Mouse (Mus musculus): ENCODE results near the gene Eif2ak2. TPM values are rescaled to one million over a fixed set of nuclear protein-coding genes. Genes with fewer than 3 reads are reported as not detected.

Gene Eif2ak2
- polyA plus RNA-seq, 1 experiment from 2014 or later, result 9.6 TPM

DNA sequence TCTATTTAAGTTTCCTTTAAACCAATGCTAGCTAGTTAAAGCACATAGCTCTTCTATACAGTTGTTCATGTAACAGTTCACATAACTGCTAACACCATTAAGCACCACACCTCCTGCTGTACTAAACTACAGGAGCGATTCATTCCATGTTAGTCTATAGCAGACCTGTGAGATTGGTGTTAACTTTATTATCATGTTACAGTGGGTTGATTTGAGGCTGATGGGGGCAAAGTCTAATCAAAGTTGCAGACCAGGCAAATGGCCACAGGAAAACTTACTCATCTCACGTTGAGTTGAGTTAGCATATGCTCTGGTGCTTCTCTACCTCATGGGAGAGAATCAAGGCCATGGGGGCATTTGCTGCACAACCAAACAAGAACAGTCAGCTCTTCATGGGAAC lies 27.0 kb upstream of the Eif2ak2 start:
- Histone ChIP-seq H3K4me2 (ENCODE audit: low read length) (no peak overlapping the region), H3K9me3 (ENCODE audit: control insufficient read depth, low read length) (no peaks in the 10 kb centered on the region), H3K36me3 (ENCODE audit: control insufficient read depth, insufficient read depth, low read length) (no peaks in the 10 kb centered on the region), H3K27ac (replicated peaks in 1 of 2; ENCODE audit: control insufficient read depth in 1 of 2, insufficient read depth in 1 of 2, low read depth in 2 of 2, low read length in 2 of 2) (no peak overlapping the region), H3K27me3 (ENCODE audit: control insufficient read depth, insufficient read depth, low read length) (no peaks in the 10 kb centered on the region), H3K9ac (ENCODE audit: low read length) (no peak overlapping the region), H3K4me1 (ENCODE audit: control insufficient read depth in 2 of 2, insufficient read depth in 2 of 2, low read length in 2 of 2) (no peaks in the 10 kb centered on the region), H3K4me3 (ENCODE audit: control insufficient read depth in 1 of 2, insufficient read depth in 1 of 2, low read depth in 1 of 2, low read length in 2 of 2) (no peak overlapping the region)
- ATAC-seq (ENCODE audit: insufficient number of reproducible peaks, insufficient read depth, low FRiP score, low read depth), result no peak
- 64% methylated on average over 2 of the region's 2 CpGs for WGBS

- Histone ChIP-seq H3K4me2 (ENCODE audit: low read length) (no peak within 1 kb of the TSS), H3K27ac (replicated peaks in 1 of 2; ENCODE audit: control insufficient read depth in 1 of 2, insufficient read depth in 1 of 2, low read depth in 2 of 2, low read length in 2 of 2) (no peak within 1 kb of the TSS), H3K4me1 (ENCODE audit: control insufficient read depth in 2 of 2, insufficient read depth in 2 of 2, low read length in 2 of 2) (no peaks in the 10 kb centered on the region), H3K27me3 (ENCODE audit: control insufficient read depth, insufficient read depth, low read length) (no peaks in the 10 kb centered on the region), H3K4me3 (ENCODE audit: control insufficient read depth in 1 of 2, insufficient read depth in 1 of 2, low read depth in 1 of 2, low read length in 2 of 2) (no peak within 1 kb of the TSS), H3K9ac (ENCODE audit: low read length) (no peak within 1 kb of the TSS), H3K9me3 (ENCODE audit: control insufficient read depth, low read length) (no peaks in the 10 kb centered on the region), H3K36me3 (ENCODE audit: control insufficient read depth, insufficient read depth, low read length) (no peaks in the 10 kb centered on the region)
- 78% methylated on average over 5 of the region's 5 CpGs for WGBS
- ATAC-seq (ENCODE audit: insufficient number of reproducible peaks, insufficient read depth, low FRiP score, low read depth), result no peak
These were observed 24.5 kb upstream of the Eif2ak2 start, which contains the start of gene Sult6b1 for GRCm38 (mm10) chr17:78906892-78907291. Sult6b1 (minus strand) TSS chr17:78906992.

- no peak for ATAC-seq (ENCODE audit: insufficient number of reproducible peaks, insufficient read depth, low FRiP score, low read depth)
These were observed 20.8 kb upstream of the Eif2ak2 start for GRCm38 (mm10) chr17:78903158-78903557.

GRCm38 (mm10) chr17:78895394-78895793 lies 13.0 kb upstream of the Eif2ak2 start:
- Histone ChIP-seq H3K9me3 (ENCODE audit: control insufficient read depth, low read length) (no peaks in the 10 kb centered on the region), H3K4me1 (ENCODE audit: control insufficient read depth in 2 of 2, insufficient read depth in 2 of 2, low read length in 2 of 2) (no peaks in the 10 kb centered on the region; a peak in 2 of 4 replicates), H3K27ac (replicated peaks in 1 of 2; ENCODE audit: control insufficient read depth in 1 of 2, insufficient read depth in 1 of 2, low read depth in 2 of 2, low read length in 2 of 2) (no peak overlapping the region), H3K36me3 (ENCODE audit: control insufficient read depth, insufficient read depth, low read length) (no peaks in the 10 kb centered on the region), H3K9ac (ENCODE audit: low read length) (peak overlapping the region; percentile 47; the same call in 1 of the 2 replicates), H3K4me3 (ENCODE audit: control insufficient read depth in 1 of 2, insufficient read depth in 1 of 2, low read depth in 1 of 2, low read length in 2 of 2) (peak overlapping the region; percentile 19 to 30), H3K4me2 (ENCODE audit: low read length) (peak overlapping the region; percentile 56), H3K27me3 (ENCODE audit: control insufficient read depth, insufficient read depth, low read length) (no peaks in the 10 kb centered on the region)
- ATAC-seq (ENCODE audit: insufficient number of reproducible peaks, insufficient read depth, low FRiP score, low read depth), result no peak
- WGBS, result 26% methylated on average over 8 of the region's 8 CpGs

More at GRCm38 (mm10) chr17:78903158-78903557, 20.8 kb upstream of the Eif2ak2 start:
- 79% methylated on average over 2 of the region's 2 CpGs for WGBS
- no peaks in the 10 kb centered on the region for H3K36me3 ChIP-seq (ENCODE audit: control insufficient read depth, insufficient read depth, low read length)
- H3K4me2 ChIP-seq (ENCODE audit: low read length), result no peak overlapping the region
- no peaks in the 10 kb centered on the region for H3K9me3 ChIP-seq (ENCODE audit: control insufficient read depth, low read length)
- no peaks in the 10 kb centered on the region for H3K27me3 ChIP-seq (ENCODE audit: control insufficient read depth, insufficient read depth, low read length)
- H3K4me3 ChIP-seq (ENCODE audit: control insufficient read depth in 1 of 2, insufficient read depth in 1 of 2, low read depth in 1 of 2, low read length in 2 of 2), result no peak overlapping the region
- no peaks in the 10 kb centered on the region for H3K4me1 ChIP-seq (ENCODE audit: control insufficient read depth in 2 of 2, insufficient read depth in 2 of 2, low read length in 2 of 2)
- no peak overlapping the region for H3K9ac ChIP-seq (ENCODE audit: low read length)
- no peak overlapping the region for H3K27ac ChIP-seq (replicated peaks in 1 of 2; ENCODE audit: control insufficient read depth in 1 of 2, insufficient read depth in 1 of 2, low read depth in 2 of 2, low read length in 2 of 2)

DNA sequence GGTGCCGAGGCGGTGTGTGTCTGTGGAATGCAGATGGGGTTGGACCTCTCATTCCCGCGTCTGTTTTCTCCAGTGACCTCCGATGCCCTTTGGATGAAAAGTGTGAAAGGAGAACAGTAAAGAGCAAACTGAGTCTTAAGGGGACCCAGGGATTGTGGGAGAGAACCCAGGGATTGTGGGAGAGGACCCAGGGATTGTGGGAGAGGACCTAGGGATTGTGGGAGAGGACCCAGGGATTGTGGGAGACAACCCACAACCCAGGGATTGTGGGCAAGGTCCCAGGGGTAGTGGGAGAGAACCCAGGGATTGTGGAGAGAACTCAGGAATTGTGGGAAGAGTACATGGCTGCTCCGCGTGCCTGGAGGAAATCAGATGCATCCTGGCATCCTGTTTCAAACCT lies 12.6 kb upstream of the Eif2ak2 start:
- Histone ChIP-seq H3K36me3 (ENCODE audit: control insufficient read depth, insufficient read depth, low read length) (no peaks in the 10 kb centered on the region), H3K4me3 (ENCODE audit: control insufficient read depth in 1 of 2, insufficient read depth in 1 of 2, low read depth in 1 of 2, low read length in 2 of 2) (no peak overlapping the region), H3K4me1 (ENCODE audit: control insufficient read depth in 2 of 2, insufficient read depth in 2 of 2, low read length in 2 of 2) (no peaks in the 10 kb centered on the region; a peak in 2 of 4 replicates), H3K4me2 (ENCODE audit: low read length) (0 out of 2 replicates have a peak overlapping the region, but pooled peaks have one; percentile 56), H3K9me3 (ENCODE audit: control insufficient read depth, low read length) (no peaks in the 10 kb centered on the region), H3K9ac (ENCODE audit: low read length) (no peak overlapping the region), H3K27me3 (ENCODE audit: control insufficient read depth, insufficient read depth, low read length) (no peaks in the 10 kb centered on the region), H3K27ac (replicated peaks in 1 of 2; ENCODE audit: control insufficient read depth in 1 of 2, insufficient read depth in 1 of 2, low read depth in 2 of 2, low read length in 2 of 2) (no peak overlapping the region)
- WGBS, result 76% methylated on average over 7 of the region's 7 CpGs
- no peak for ATAC-seq (ENCODE audit: insufficient number of reproducible peaks, insufficient read depth, low FRiP score, low read depth)

DNA sequence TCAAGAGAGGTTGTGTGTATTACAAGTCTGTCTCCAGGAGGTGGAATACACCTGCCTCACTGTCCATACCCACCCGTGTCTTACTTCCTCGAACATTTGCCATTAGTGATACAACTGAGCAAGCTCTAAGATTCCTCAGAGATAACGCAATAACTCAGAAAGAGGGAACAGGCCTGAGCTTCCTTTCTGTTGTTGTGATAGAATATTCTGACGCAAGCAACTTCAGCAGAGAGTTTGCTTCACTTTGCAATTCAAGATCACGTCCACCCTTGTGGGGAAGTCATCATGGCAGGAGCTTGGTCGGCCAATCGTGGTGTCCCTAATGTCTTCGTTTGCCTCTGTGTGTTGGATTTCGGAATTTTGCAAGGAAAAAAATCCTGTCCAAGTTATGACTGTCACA lies 8.6 kb upstream of the Eif2ak2 start:
- WGBS, result 76% methylated on average over 9 of the region's 9 CpGs
- Histone ChIP-seq H3K9ac (ENCODE audit: low read length) (no peak overlapping the region), H3K27ac (replicated peaks in 1 of 2; ENCODE audit: control insufficient read depth in 1 of 2, insufficient read depth in 1 of 2, low read depth in 2 of 2, low read length in 2 of 2) (no peak overlapping the region), H3K36me3 (ENCODE audit: control insufficient read depth, insufficient read depth, low read length) (no peaks in the 10 kb centered on the region), H3K9me3 (ENCODE audit: control insufficient read depth, low read length) (no peaks in the 10 kb centered on the region), H3K4me3 (ENCODE audit: control insufficient read depth in 1 of 2, insufficient read depth in 1 of 2, low read depth in 1 of 2, low read length in 2 of 2) (no peak overlapping the region), H3K4me1 (ENCODE audit: control insufficient read depth in 2 of 2, insufficient read depth in 2 of 2, low read length in 2 of 2) (no peaks in the 10 kb centered on the region; a peak in 2 of 4 replicates), H3K4me2 (ENCODE audit: low read length) (no peak overlapping the region), H3K27me3 (ENCODE audit: control insufficient read depth, insufficient read depth, low read length) (no peaks in the 10 kb centered on the region)
- ATAC-seq (ENCODE audit: insufficient number of reproducible peaks, insufficient read depth, low FRiP score, low read depth), result no peak

DNA sequence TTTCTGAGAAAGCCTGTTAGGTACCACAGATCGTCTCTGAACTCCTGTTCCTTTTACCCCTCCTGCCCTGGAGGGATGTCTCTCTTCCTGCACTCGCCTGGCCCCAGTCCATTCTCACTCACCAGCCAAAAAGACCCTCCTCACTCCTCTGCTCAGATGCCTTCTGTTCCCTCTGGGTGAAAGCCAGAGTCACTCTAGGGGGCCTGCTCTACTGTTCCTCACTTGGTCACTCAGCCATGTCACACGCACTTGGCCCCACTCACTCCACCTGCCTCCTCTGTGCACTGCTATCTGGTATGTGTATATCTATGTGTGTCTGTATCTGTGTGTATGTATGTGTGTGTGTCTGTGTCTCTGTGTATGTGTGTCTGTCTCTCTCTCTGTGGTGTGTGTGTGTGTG lies 6.8 kb upstream of the Eif2ak2 start:
- WGBS, result 45% methylated on average over 3 of the region's 3 CpGs
- Histone ChIP-seq H3K27me3 (ENCODE audit: control insufficient read depth, insufficient read depth, low read length) (no peaks in the 10 kb centered on the region), H3K9ac (ENCODE audit: low read length) (no peak overlapping the region), H3K4me2 (ENCODE audit: low read length) (no peak overlapping the region), H3K4me3 (ENCODE audit: control insufficient read depth in 1 of 2, insufficient read depth in 1 of 2, low read depth in 1 of 2, low read length in 2 of 2) (no peak overlapping the region), H3K4me1 (ENCODE audit: control insufficient read depth in 2 of 2, insufficient read depth in 2 of 2, low read length in 2 of 2) (no peaks in the 10 kb centered on the region), H3K9me3 (ENCODE audit: control insufficient read depth, low read length) (no peaks in the 10 kb centered on the region), H3K27ac (replicated peaks in 1 of 2; ENCODE audit: control insufficient read depth in 1 of 2, insufficient read depth in 1 of 2, low read depth in 2 of 2, low read length in 2 of 2) (no peak overlapping the region), H3K36me3 (ENCODE audit: control insufficient read depth, insufficient read depth, low read length) (no peaks in the 10 kb centered on the region)
- no peak for ATAC-seq (ENCODE audit: insufficient number of reproducible peaks, insufficient read depth, low FRiP score, low read depth)

GRCm38 (mm10) chr17:78888554-78888953 lies 6.2 kb upstream of the Eif2ak2 start:
- WGBS, result 84% methylated on average over 4 of the region's 4 CpGs
- Histone ChIP-seq H3K4me3 (ENCODE audit: control insufficient read depth in 1 of 2, insufficient read depth in 1 of 2, low read depth in 1 of 2, low read length in 2 of 2) (no peak overlapping the region), H3K27me3 (ENCODE audit: control insufficient read depth, insufficient read depth, low read length) (no peaks in the 10 kb centered on the region), H3K9ac (ENCODE audit: low read length) (no peak overlapping the region), H3K9me3 (ENCODE audit: control insufficient read depth, low read length) (no peaks in the 10 kb centered on the region), H3K36me3 (ENCODE audit: control insufficient read depth, insufficient read depth, low read length) (no peaks in the 10 kb centered on the region), H3K4me1 (ENCODE audit: control insufficient read depth in 2 of 2, insufficient read depth in 2 of 2, low read length in 2 of 2) (no peaks in the 10 kb centered on the region), H3K4me2 (ENCODE audit: low read length) (no peak overlapping the region), H3K27ac (replicated peaks in 1 of 2; ENCODE audit: control insufficient read depth in 1 of 2, insufficient read depth in 1 of 2, low read depth in 2 of 2, low read length in 2 of 2) (no peak overlapping the region)
- ATAC-seq (ENCODE audit: insufficient number of reproducible peaks, insufficient read depth, low FRiP score, low read depth), result no peak

All from heart, embryonic 14.5 days (tissue).